Mouse (Mus musculus) limb, embryonic 12.5 days (tissue): Measurements from ENCODE around the gene Gm21992. TPM values are rescaled to one million over a fixed set of nuclear protein-coding genes. Genes with fewer than 3 reads are reported as not detected.
"Not testable (repeated sequence)": the region's sequence is repeated elsewhere in the genome, so short reads cannot be mapped to it uniquely, and the experiment has no call there.

Experiments
- ATAC-seq: fragments of 200-750 bp; cut with Nextera tagmentation; 2 replicates; pipeline ENCODE4 v1.8.0; 2017; ENCODE audit warnings: low read depth, moderate TSS enrichment; ENCODE audit not compliant: insufficient number of reproducible peaks, insufficient read depth, low FRiP score, low TSS enrichment
- H3K27ac ChIP-seq: fragments of 300-500 bp; sonication (generic); 2 replicates; pipeline ENCODE4 v1.5.1; 2016; ENCODE audit warnings: mild to moderate bottlenecking, moderate library complexity
- H3K27me3 ChIP-seq: fragments of 300-500 bp; sonication (generic); 2 replicates; pipeline ENCODE4 v1.6.1; 2016; ENCODE audit warnings: mild to moderate bottlenecking, moderate library complexity
- H3K36me3 ChIP-seq: fragments of 300-500 bp; sonication (generic); 2 replicates; pipeline ENCODE4 v1.6.1; 2016; ENCODE audit warnings: mild to moderate bottlenecking, moderate library complexity
- H3K4me1 ChIP-seq: fragments of 300-500 bp; sonication (generic); replicated peaks from 2 replicates; pipeline ENCODE4 v1.6.1; 2016
- H3K4me2 ChIP-seq: fragments of 300-500 bp; sonication (generic); 2 replicates; pipeline ENCODE4 v1.6.1; 2016; ENCODE audit warnings: mild to moderate bottlenecking, moderate library complexity
- H3K4me3 ChIP-seq: fragments of 300-500 bp; sonication (generic); replicated peaks from 2 replicates; pipeline ENCODE4 v1.5.1; 2016; ENCODE audit warnings: mild to moderate bottlenecking
- H3K9ac ChIP-seq: fragments of 300-500 bp; sonication (generic); replicated peaks from 2 replicates; pipeline ENCODE4 v1.6.1; 2016; ENCODE audit warnings: mild to moderate bottlenecking, moderate library complexity
- H3K9me3 ChIP-seq: fragments of 300-500 bp; sonication (generic); 2 replicates; pipeline ENCODE4 v1.6.1; 2016; ENCODE audit warnings: mild to moderate bottlenecking, moderate library complexity
- WGBS: fragments of 180-500 bp; shearing (Covaris S2); methylation state at CpG from one replicate; pipeline ENCODE4 v1.1.7; 2016; 5-methylcytosine and 5-hydroxymethylcytosine counted together
- polyA plus RNA-seq: library from polyadenylated mRNA; unstranded; fragments of >200 nt; fragmentation: Nextera tagmentation; extraction: Ambion mirVana; gene quantifications from 2 replicates; pipeline ENCODE4 v1.2.1, GENCODE M21; 2016

The Gm21992 gene
- polyA plus RNA-seq, 1 experiment from 2014 or later, result 57.2 TPM

- 97% methylated on average over 2 of the region's 2 CpGs for WGBS
- no peak for ATAC-seq
- no peak overlapping the region for H3K27ac ChIP-seq
- no peaks in the 10 kb centered on the region for H3K27me3 ChIP-seq
- no peak overlapping the region for H3K4me2 ChIP-seq
- H3K4me3 ChIP-seq, result no peak overlapping the region
- H3K4me1 ChIP-seq, result peaks cover 24% of the 10 kb centered on the region
- H3K9ac ChIP-seq, result no peak overlapping the region
- H3K9me3 ChIP-seq, result no peaks in the 10 kb centered on the region
- H3K36me3 ChIP-seq, result peaks cover 96% of the 10 kb centered on the region
Observed at GRCm38 (mm10) chr19:4786313-4786712, 25.1 kb downstream of the Gm21992 start.

- WGBS, result 93% methylated on average over 7 of the region's 7 CpGs
- H3K27me3 ChIP-seq, result no peaks in the 10 kb centered on the region
- no peak overlapping the region for H3K4me3 ChIP-seq
- no peak overlapping the region for H3K27ac ChIP-seq
- H3K4me1 ChIP-seq, result peaks cover 13% of the 10 kb centered on the region
- no peak overlapping the region for H3K4me2 ChIP-seq
- H3K9ac ChIP-seq, result no peak overlapping the region
- peaks cover 95% of the 10 kb centered on the region for H3K36me3 ChIP-seq
- no peak for ATAC-seq
- H3K9me3 ChIP-seq, result no peaks in the 10 kb centered on the region
Observed at GRCm38 (mm10) chr19:4785206-4785605, 26.2 kb downstream of the Gm21992 start.

- Histone ChIP-seq H3K36me3 (peaks cover 93% of the 10 kb centered on the region), H3K27ac (no peak overlapping the region), H3K9ac (no peak overlapping the region), H3K4me2 (no peak overlapping the region), H3K4me3 (no peak overlapping the region), H3K4me1 (peaks cover 10% of the 10 kb centered on the region; the same call in 1 of the 2 replicates), H3K9me3 (no peaks in the 10 kb centered on the region), H3K27me3 (no peaks in the 10 kb centered on the region)
- ATAC-seq, result no peak
- WGBS, result 95% methylated on average over 2 of the region's 2 CpGs
Observed at GRCm38 (mm10) chr19:4782891-4783290, 28.5 kb downstream of the Gm21992 start.

GRCm38 (mm10) chr19:4772785-4773184, 38.6 kb downstream of the Gm21992 start:
- whole genome bisulfite sequencing, result 94% methylated on average over 3 of the region's 3 CpGs
- H3K36me3 ChIP-seq, result peaks cover 96% of the 10 kb centered on the region
- no peaks in the 10 kb centered on the region for H3K4me1 ChIP-seq
- no peak overlapping the region for H3K9ac ChIP-seq
- no peaks in the 10 kb centered on the region for H3K9me3 ChIP-seq
- H3K27me3 ChIP-seq, result no peaks in the 10 kb centered on the region
- no peak overlapping the region for H3K27ac ChIP-seq
- no peak for ATAC-seq
- H3K4me2 ChIP-seq, result no peak overlapping the region
- H3K4me3 ChIP-seq, result no peak overlapping the region

- H3K4me2 ChIP-seq, result no peak overlapping the region
- ATAC-seq, result no peak
- H3K27ac ChIP-seq, result no peak overlapping the region
- H3K27me3 ChIP-seq, result no peaks in the 10 kb centered on the region
- no peaks in the 10 kb centered on the region for H3K4me1 ChIP-seq
- no peaks in the 10 kb centered on the region for H3K9me3 ChIP-seq
- H3K4me3 ChIP-seq, result no peak overlapping the region
- 92% methylated on average over 12 of the region's 12 CpGs for WGBS
- H3K9ac ChIP-seq, result no peak overlapping the region
- H3K36me3 ChIP-seq, result peaks cover 96% of the 10 kb centered on the region
Observed at GRCm38 (mm10) chr19:4767507-4768148, 43.8 kb downstream of the Gm21992 start.

DNA sequence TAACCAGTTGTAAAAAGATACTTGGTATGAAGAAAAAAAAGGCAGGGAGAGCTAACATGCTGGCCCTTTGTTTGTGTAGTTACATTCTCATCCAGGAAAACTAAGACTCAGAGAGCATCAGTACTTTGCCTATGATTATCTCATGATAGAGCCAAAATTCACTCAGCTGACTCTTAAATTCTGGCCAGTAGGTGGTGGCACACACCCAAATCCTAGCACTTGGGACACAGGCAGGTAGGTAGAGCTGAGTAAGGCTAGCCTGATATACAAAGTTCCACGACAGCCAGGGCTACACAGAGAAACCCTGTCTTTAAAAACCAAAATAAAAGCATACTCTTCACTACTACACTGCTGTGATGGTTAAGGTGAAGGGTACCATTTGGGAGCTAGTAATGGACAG, 48.5 kb downstream of the Gm21992 start:
- Histone ChIP-seq H3K9ac (no peak overlapping the region), H3K4me1 (peaks cover 12% of the 10 kb centered on the region), H3K4me2 (no peak overlapping the region), H3K9me3 (no peaks in the 10 kb centered on the region), H3K4me3 (no peak overlapping the region), H3K36me3 (peaks cover 85% of the 10 kb centered on the region), H3K27me3 (no peaks in the 10 kb centered on the region), H3K27ac (no peak overlapping the region)
- ATAC-seq, result no peak
- 69% methylated on average over 1 of the region's 1 CpGs for WGBS

DNA sequence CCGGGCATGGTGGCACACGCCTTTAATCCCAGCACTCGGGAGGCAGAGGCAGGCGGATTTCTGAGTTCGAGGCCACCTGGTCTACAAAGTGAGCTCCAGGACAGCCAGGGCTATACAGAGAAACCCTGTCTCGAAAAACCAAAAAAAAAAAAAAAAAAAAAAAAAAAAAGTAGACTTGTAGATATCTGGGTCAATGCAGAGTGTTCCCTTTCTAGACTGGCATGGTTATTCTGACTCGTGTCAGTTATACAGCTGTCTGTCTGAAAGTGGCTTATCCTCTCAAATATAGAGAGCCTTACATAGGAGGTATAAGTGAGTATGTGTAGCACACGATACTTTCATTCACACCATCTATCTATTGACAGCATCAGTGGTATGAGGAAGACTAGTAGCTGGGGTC, 50.9 kb downstream of the Gm21992 start:
- not testable (repeated sequence) for H3K4me3 ChIP-seq, H3K27me3 ChIP-seq, H3K9me3 ChIP-seq, H3K9ac ChIP-seq, H3K27ac ChIP-seq, H3K4me2 ChIP-seq, ATAC-seq
- peaks cover 66% of the 10 kb centered on the region for H3K36me3 ChIP-seq
- peaks cover 17% of the 10 kb centered on the region for H3K4me1 ChIP-seq
- WGBS, result 92% methylated on average over 8 of the region's 8 CpGs

DNA sequence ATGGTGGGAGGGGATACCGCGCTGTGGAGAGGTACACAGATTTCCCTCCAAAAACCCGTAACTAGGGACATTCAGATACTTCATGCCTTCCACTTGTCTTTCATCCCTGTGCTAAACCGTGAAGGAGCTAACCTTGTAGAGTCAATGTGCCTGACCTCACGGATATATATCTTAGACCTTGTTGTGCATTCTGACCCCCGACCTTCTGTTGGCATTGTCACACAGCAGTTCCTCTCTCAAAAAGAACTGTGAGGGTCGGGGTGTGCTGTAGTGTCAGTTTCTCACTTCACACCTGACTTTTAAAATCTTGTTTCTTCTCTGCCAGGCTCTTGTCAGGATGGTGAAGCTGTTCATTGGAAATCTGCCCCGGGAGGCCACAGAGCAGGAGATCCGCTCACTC, 54.5 kb downstream of the Gm21992 start:
- WGBS, result 5% methylated on average over 9 of the region's 9 CpGs
- Histone ChIP-seq H3K9ac (peak overlapping the region; percentile 86), H3K4me3 (peak overlapping the region; percentile 68), H3K27me3 (no peaks in the 10 kb centered on the region), H3K4me2 (peak overlapping the region; percentile 77), H3K27ac (peak overlapping the region; percentile 95), H3K36me3 (peaks cover 31% of the 10 kb centered on the region), H3K4me1 (peaks cover 17% of the 10 kb centered on the region), H3K9me3 (no peaks in the 10 kb centered on the region)
- ATAC-seq, result no peak

GRCm38 (mm10) chr19:4756193-4756911, 55.1 kb downstream of the Gm21992 start, which contains the start of gene Rbm4b:
Gene Rbm4b, plus strand, starts transcription at chr19:4756497.
- Histone ChIP-seq H3K36me3 (peaks cover 26% of the 10 kb centered on the region), H3K27me3 (no peaks in the 10 kb centered on the region), H3K4me2 (peak within 1 kb of the TSS; percentile 77), H3K9me3 (no peaks in the 10 kb centered on the region), H3K4me3 (peak within 1 kb of the TSS; percentile 68), H3K9ac (peak within 1 kb of the TSS; percentile 86), H3K4me1 (peaks cover 17% of the 10 kb centered on the region), H3K27ac (peak within 1 kb of the TSS; percentile 95)
- WGBS, result under 1% methylated on average over 65 of the region's 65 CpGs
- peak; percentile 97 for ATAC-seq

DNA sequence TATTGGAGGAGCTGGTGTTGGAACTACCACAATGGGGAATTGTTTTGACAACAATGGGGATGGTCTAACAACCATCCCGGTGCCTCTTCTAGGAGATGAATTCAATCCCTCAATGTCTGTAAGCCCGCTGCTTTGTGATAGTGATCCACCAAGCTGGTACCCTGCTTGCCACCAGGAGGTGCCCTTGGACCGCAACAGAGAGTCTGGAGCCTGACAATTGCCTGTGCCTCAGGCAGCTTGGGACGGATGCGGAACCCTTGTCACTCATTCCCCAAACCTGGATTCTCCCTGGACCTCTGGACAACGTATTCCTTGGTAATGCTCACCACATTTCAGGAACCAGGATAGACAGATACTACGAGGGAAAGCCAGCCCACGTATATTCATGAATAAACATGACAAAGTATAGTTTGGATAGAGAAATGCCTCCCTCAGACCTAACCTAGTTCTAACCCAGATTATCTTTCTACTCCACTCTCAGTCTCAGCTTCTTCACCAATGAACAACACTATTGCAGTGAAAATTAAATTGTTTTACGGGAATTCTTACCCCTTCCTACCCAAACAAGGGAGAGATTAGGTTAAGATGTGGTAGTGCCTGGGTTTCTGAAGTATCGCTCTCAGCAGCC, 55.7 kb downstream of the Gm21992 start:
- peaks cover 17% of the 10 kb centered on the region for H3K4me1 ChIP-seq
- ATAC-seq, result no peak
- H3K4me2 ChIP-seq, result peak overlapping the region; percentile 77
- peaks cover 19% of the 10 kb centered on the region for H3K36me3 ChIP-seq
- H3K27me3 ChIP-seq, result no peaks in the 10 kb centered on the region
- no peaks in the 10 kb centered on the region for H3K9me3 ChIP-seq
- under 1% methylated on average over 10 of the region's 10 CpGs for WGBS
- peak overlapping the region; percentile 57 for H3K9ac ChIP-seq
- H3K27ac ChIP-seq, result peak overlapping the region; percentile 95
- H3K4me3 ChIP-seq, result peak overlapping the region; percentile 68

DNA sequence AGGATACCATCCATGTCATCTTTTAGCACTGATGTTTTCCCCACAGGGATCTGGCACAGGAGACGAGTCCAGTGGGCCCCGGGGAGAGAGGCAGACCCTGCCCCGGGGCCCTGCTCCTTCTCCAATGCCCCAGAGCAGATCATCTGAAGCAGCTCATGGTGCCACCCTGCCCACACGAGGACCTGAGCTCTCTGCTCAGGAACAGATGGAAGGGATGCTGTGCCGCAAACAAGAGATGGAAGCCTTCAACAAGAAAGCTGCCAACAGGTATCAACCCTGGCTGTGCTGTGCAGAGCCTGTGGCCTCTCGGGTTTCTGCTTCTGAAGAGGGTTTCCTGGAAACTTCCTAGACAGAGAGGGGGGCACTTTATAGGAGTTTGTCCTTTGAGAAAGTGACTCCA, 61.4 kb downstream of the Gm21992 start:
- peaks cover 3% of the 10 kb centered on the region; the same call in 1 of the 2 replicates for H3K36me3 ChIP-seq
- ATAC-seq, result no peak
- 86% methylated on average over 6 of the region's 6 CpGs for WGBS

More for the DNA sequence above, 61.4 kb downstream of the Gm21992 start:
- no peaks in the 10 kb centered on the region for H3K9me3 ChIP-seq
- no peak overlapping the region for H3K4me3 ChIP-seq
- no peaks in the 10 kb centered on the region for H3K27me3 ChIP-seq
- H3K27ac ChIP-seq, result no peak overlapping the region
- H3K4me2 ChIP-seq, result no peak overlapping the region
- H3K4me1 ChIP-seq, result no peaks in the 10 kb centered on the region
- H3K9ac ChIP-seq, result peak overlapping the region; percentile 13; the same call in 1 of the 2 replicates
